ENCODE assay signal across 8 mouse cellular contexts in genomic region chr9:35200529-35201060, GRCm38 (mm10). TPM values are rescaled to one million over a fixed set of nuclear protein-coding genes. Genes with fewer than 3 reads are reported as not detected.
A peak's percentile ranks its signal among the peaks of the same experiment; 100 is the strongest.
DNase-seq lines count a peak whose midpoint lies in the region; ATAC-seq and TF ChIP-seq lines count a peak whose summit lies in the region.

No protein-coding gene starts in this region.

- peak overlapping the region; percentile 58 for H3K4me2 ChIP-seq in forebrain, embryonic 16.5 days (ENCODE audit: low read length)
- H3K4me2 ChIP-seq in liver, embryonic 16.5 days (ENCODE audit: low read depth, low read length): peak overlapping the region; percentile 90

- H3K4me1 ChIP-seq in heart, adult 2 months (ENCODE audit: control insufficient read depth, insufficient read depth, low read length): peaks cover 4% of the 10 kb centered on the region
- peaks cover 15% of the 10 kb centered on the region for H3K4me1 ChIP-seq in E14TG2a.4 (replicated peaks; ENCODE audit: low read depth, low read length)
- peaks cover 13% of the 10 kb centered on the region for H3K4me1 ChIP-seq in forebrain, embryonic 16.5 days (replicated peaks; ENCODE audit: control insufficient read depth, insufficient read depth, low read length)
- H3K4me1 ChIP-seq in liver, embryonic 16.5 days (ENCODE audit: control insufficient read depth, low read depth, low read length): peaks cover 15% of the 10 kb centered on the region

- no peaks in the 10 kb centered on the region for H3K36me3 ChIP-seq in heart, adult 2 months (ENCODE audit: control insufficient read depth, insufficient read depth, low read length)
- peaks cover 22% of the 10 kb centered on the region for H3K36me3 ChIP-seq in E14TG2a.4 (ENCODE audit: insufficient read depth, low read length)
- H3K36me3 ChIP-seq in forebrain, embryonic 16.5 days (ENCODE audit: control insufficient read depth, insufficient read depth): peaks cover 7% of the 10 kb centered on the region; the same call in 1 of the 2 replicates
- peaks cover 5% of the 10 kb centered on the region; the same call in 1 of the 2 replicates for H3K36me3 ChIP-seq in liver, embryonic 16.5 days (ENCODE audit: control insufficient read depth, insufficient read depth)

- peak overlapping the region; percentile 83 for H3K27ac ChIP-seq in heart, adult 2 months
- H3K27ac ChIP-seq in forebrain, embryonic 16.5 days (ENCODE audit: low read length): no peak overlapping the region
- no peak overlapping the region for H3K27ac ChIP-seq in liver, embryonic 16.5 days (ENCODE audit: low read length)

- 60% methylated on average over 9 of the region's 9 CpGs for WGBS in heart, adult 2 months
- WGBS in forebrain, embryonic 16.5 days: 64% methylated on average over 9 of the region's 9 CpGs
- 19% methylated on average over 9 of the region's 9 CpGs for WGBS in liver, embryonic 16.5 days (ENCODE audit: insufficient replicate concordance)

- ATAC-seq in forebrain, embryonic 16.5 days: peak; percentile 21; the same call in 1 of the 2 replicates
- ATAC-seq in liver, embryonic 16.5 days (ENCODE audit: low read depth): peak; percentile 44

- TF ChIP-seq EP300 in heart, adult 2 months (IDR thresholded peaks at IDR 0.05; ENCODE audit: insufficient read depth, low read depth, low read length): no peak

- intact Hi-C loops in heart, adult 2 months (cut with DNase I): loop anchor here (1.0 to 10.0 kb wide), 3 partner anchors 10 to 364 kb away; partner anchors contain the start of gene Cdon

- no peaks in the 10 kb centered on the region for H3K27me3 ChIP-seq in heart, adult 2 months (ENCODE audit: control insufficient read depth, insufficient read depth, low read length)
- H3K27me3 ChIP-seq in E14TG2a.4 (ENCODE audit: insufficient read depth, low read length): peaks cover 24% of the 10 kb centered on the region
- H3K27me3 ChIP-seq in forebrain, embryonic 16.5 days (replicated peaks; ENCODE audit: control insufficient read depth, insufficient read depth, low read length): no peaks in the 10 kb centered on the region
- no peaks in the 10 kb centered on the region for H3K27me3 ChIP-seq in liver, embryonic 16.5 days (ENCODE audit: control insufficient read depth, insufficient read depth, low read depth, low read length)

- H3K4me3 ChIP-seq in heart, adult 2 months: peak overlapping the region; percentile 60
- H3K4me3 ChIP-seq in E14TG2a.4 (replicated peaks; ENCODE audit: low read length): peak overlapping the region; percentile 86
- no peak overlapping the region for H3K4me3 ChIP-seq in forebrain, embryonic 16.5 days (replicated peaks; ENCODE audit: low read length)
- H3K4me3 ChIP-seq in liver, embryonic 16.5 days (ENCODE audit: low read depth, low read length): peak overlapping the region; percentile 73

- no peak overlapping the region; the same call in 1 of the 2 replicates for H3K9ac ChIP-seq in heart, adult 2 months (ENCODE audit: low read depth, low read length)
- no peak overlapping the region for H3K9ac ChIP-seq in forebrain, embryonic 16.5 days (replicated peaks; ENCODE audit: low read depth, low read length)
- peak overlapping the region; percentile 82 for H3K9ac ChIP-seq in liver, embryonic 16.5 days (ENCODE audit: low read depth, low read length)

- TF ChIP-seq POLR2A in heart, adult 2 months (IDR thresholded peaks at IDR 0.05; ENCODE audit: insufficient read depth, low read depth, low read length): no peak

- no peaks in the 10 kb centered on the region for H3K79me2 ChIP-seq in heart, adult 2 months (replicated peaks; ENCODE audit: control insufficient read depth, insufficient read depth, low read length)

- DNase-seq in heart, adult 2 months: no peak
- no peak for DNase-seq in heart, adult 8-10 months (ENCODE audit: low spot score)
- no peak for DNase-seq in B cell, adult 2 months
- no peak for DNase-seq in MN1 (ENCODE audit: low spot score)
- no peak for DNase-seq in natural killer cell, adult 2 months (ENCODE audit: low spot score in 2 of 2)

- TF ChIP-seq CTCF in heart, adult 2 months (IDR thresholded peaks at IDR 0.05): no peak
- no peak for TF ChIP-seq CTCF in E14TG2a.4 (conservative IDR thresholded peaks at IDR 0.05; ENCODE audit: low read length)

- no peaks in the 10 kb centered on the region for H3K9me3 ChIP-seq in E14TG2a.4 (ENCODE audit: low read length)
- no peaks in the 10 kb centered on the region for H3K9me3 ChIP-seq in forebrain, embryonic 16.5 days (ENCODE audit: control insufficient read depth, low read length)
- H3K9me3 ChIP-seq in liver, embryonic 16.5 days (replicated peaks; ENCODE audit: control insufficient read depth, low read length): no peaks in the 10 kb centered on the region

RNA-seq across cellular contexts. Expression of gene Tirap, which starts 0.5 kb away (rescaled TPM):
- total RNA-seq in heart, adult 2 months (2021): 1 to 10 TPM; 4.9 to 6.5 TPM
- 9.5 and 11.0 TPM in 2 replicates for polyA plus RNA-seq in heart, adult 2 months (2012; rRNA removed)
- 1 to 10 TPM; 5.3 to 7.9 (median 5.9) TPM for total RNA-seq in heart, adult 8-10 months (2022)
- polyA plus RNA-seq in forebrain, embryonic 16.5 days (2015; fragmentation: Nextera tagmentation; extraction: Ambion mirVana): 3.9 and 4.2 TPM in 2 replicates
- 7.2 and 8.5 TPM in 2 replicates for polyA plus RNA-seq in liver, embryonic 16.5 days (2015; fragmentation: Nextera tagmentation; extraction: Ambion mirVana)

RNA-seq across cellular contexts. Expression of gene Srpr, which starts 0.6 kb away (rescaled TPM):
- 10 to 100 TPM; 82.4 to 96.3 TPM for total RNA-seq in heart, adult 2 months (2021)
- 67.6 and 105 TPM in 2 replicates for polyA plus RNA-seq in heart, adult 2 months (2012; rRNA removed)
- total RNA-seq in heart, adult 8-10 months (2022): 10 to 100 TPM; 81.9 to 98.4 (median 89.6) TPM
- polyA plus RNA-seq in forebrain, embryonic 16.5 days (2015; fragmentation: Nextera tagmentation; extraction: Ambion mirVana): 52.6 and 56.4 TPM in 2 replicates
- 48.2 and 51.5 TPM in 2 replicates for polyA plus RNA-seq in liver, embryonic 16.5 days (2015; fragmentation: Nextera tagmentation; extraction: Ambion mirVana)

RNA-seq across cellular contexts. Expression of gene Foxred1, which starts 10.3 kb away (rescaled TPM):
- total RNA-seq in heart, adult 2 months (2021): 10 to 100 TPM; 70.4 to 75.6 TPM
- 56.8 and 100 TPM in 2 replicates for polyA plus RNA-seq in heart, adult 2 months (2012; rRNA removed)
- total RNA-seq in heart, adult 8-10 months (2022): 10 to 100 TPM; 74.4 to 89.0 (median 78.8) TPM
- polyA plus RNA-seq in forebrain, embryonic 16.5 days (2015; fragmentation: Nextera tagmentation; extraction: Ambion mirVana): 41.1 and 53.4 TPM in 2 replicates
- polyA plus RNA-seq in liver, embryonic 16.5 days (2015; fragmentation: Nextera tagmentation; extraction: Ambion mirVana): 20.2 and 20.5 TPM in 2 replicates

RNA-seq across cellular contexts. Expression of gene Dcps, which starts 24.7 kb away (rescaled TPM):
- total RNA-seq in heart, adult 2 months (2021): 10 to 100 TPM; 14.4 to 15.1 TPM
- polyA plus RNA-seq in heart, adult 2 months (2012; rRNA removed): 21.3 and 25.5 TPM in 2 replicates
- total RNA-seq in heart, adult 8-10 months (2022): 10 to 100 TPM; 13.8 to 15.8 (median 14.1) TPM
- 80.4 TPM in 2 replicates for polyA plus RNA-seq in forebrain, embryonic 16.5 days (2015; fragmentation: Nextera tagmentation; extraction: Ambion mirVana)
- polyA plus RNA-seq in liver, embryonic 16.5 days (2015; fragmentation: Nextera tagmentation; extraction: Ambion mirVana): 43.4 and 44.2 TPM in 2 replicates
